Mouse (Mus musculus) megakaryocyte-erythroid progenitor cell, adult 5-6 weeks (primary cell): ENCODE results near the gene Alox15. TPM values are rescaled to one million over a fixed set of nuclear protein-coding genes. Genes with fewer than 3 reads are reported as not detected.

Experiments used
- ATAC-seq: replicated peaks from 2 replicates; pipeline ENCODE4 v1.8.0; 2016; ENCODE audit warnings: mild to moderate bottlenecking, inconsistent platforms; ENCODE audit not compliant: severe bottlenecking, poor library complexity, low FRiP score, low TSS enrichment
- total RNA-seq, 2 experiments: library from RNA; stranded (forward) in 1 of 2; stranded (reverse) in 1 of 2; fragments of 200-1000, 215-1000 nt in 1 of 2; fragments of >200 nt in 1 of 2; fragmentation: Nextera tagmentation in 1 of 2; gene quantifications; 2 replicates each; pipeline ENCODE4 v1.2.3; 2014 to 2017

The Alox15 gene
- total RNA-seq, 2 experiments from 2014 or later = not detected

DNA sequence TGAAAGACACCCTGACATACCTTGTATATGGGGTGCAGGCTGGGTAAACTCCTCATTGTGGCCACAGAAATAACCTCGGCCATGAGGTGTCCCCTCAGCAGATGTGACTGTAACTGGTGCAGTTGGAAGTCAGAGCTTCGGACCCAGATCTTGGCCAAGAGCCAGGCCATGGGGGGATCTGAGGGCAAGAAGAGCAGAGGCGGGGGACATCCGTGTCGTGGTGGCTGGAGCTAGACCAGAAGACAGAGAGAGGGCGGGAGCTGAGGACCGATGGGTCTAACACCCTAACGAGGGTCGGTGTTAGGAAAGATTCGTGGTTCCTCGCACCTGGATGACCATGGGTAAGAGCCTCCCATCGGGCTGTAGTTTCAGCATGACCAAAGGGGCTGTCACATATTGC, 32.2 kb downstream of the Alox15 start:
- no peak for ATAC-seq

DNA sequence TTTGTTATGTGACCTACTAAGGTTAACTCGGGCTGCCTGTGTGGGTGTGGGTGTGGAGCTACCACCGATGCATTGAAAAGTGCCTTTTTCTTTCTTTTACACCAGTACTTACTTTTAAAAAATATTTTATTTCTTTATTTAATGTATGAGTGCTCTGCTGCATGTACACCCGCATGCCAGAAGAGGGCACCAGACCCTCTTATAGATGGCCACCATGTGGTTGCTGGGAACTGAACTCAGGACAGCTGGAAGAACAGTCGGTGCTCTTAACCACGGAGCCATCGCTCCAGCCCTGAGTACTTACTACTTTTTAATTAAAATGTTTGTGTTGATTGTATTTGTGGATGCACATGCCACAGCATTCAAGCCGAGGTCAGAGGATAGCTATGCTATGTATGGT, 38.0 kb downstream of the Alox15 start:
- ATAC-seq = no peak

DNA sequence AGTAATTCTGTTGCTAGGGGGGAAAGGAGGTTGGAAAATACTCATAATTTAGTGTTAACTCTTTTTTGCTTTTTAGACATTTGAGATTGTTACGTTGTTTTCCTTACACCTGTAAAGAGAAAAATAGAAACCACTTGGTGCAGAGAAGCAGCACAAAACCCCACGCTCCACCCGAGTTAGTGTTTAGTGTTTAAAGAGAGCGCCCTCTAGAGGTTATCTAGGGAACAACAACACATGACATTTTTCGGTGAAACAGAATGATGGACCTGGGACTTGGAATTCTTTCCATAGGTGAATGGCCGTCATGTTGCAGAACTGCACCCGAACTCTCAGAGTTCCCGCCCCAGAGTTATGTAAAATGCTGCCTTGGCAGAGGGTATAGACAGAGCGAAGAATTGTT, 42.5 kb downstream of the Alox15 start:
- no peak for ATAC-seq

DNA sequence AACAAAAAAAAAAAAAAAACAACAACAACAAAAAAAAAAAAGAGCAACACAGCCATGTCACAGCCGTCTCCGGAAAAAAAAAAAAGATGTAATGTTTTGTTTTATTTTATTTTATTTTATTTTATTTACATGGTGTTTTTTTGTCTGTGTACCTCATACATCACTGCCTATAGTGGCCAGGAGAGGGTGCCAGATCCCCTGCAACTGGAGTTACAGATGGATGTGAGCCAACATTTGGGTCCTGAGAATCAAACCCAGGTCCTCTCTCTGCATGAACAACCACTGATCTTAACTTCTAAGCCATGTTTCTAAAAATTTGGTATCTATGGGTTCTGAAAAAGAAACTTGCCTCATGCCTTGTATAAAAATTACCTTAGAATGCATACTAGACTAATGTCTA, 43.5 kb downstream of the Alox15 start:
- no peak for ATAC-seq

DNA sequence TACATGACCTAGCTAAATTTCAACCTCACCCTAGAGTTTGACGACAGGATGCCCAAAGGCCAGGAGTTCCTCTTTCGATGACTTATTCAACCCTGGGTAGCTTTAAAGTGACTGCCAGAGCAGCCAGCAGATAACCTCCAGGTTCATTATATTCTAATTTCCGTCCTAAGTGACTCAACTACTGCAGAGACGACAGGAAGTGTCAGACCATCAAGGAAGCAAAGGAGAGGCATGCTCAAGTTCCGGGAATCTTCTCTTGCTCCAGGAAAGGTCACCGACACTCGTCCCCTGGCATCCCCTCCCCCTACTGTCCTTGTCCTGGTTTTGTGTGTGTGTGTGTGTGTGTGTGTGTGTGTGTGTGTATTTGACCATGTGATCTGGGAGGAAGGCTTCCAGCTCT, 45.7 kb downstream of the Alox15 start:
- ATAC-seq = no peak

DNA sequence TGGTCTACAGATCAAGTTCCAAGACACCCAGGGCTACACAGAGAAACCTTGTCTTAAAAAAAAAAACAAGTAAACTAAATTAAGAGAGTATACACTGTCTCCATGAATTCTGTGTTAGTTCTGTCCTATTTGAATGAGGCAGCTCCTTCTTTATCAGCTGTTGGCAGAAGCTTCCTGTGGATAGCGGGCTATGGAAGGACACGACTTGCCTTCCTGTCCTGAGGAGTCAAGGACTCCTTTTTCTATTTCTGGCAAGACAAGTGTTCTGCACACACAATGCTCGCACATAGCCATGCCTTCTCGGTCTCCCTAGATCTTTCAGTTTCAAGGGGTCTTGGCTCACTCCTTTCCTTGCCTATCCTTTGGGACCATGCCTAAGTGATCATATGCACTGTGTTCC, 49.5 kb downstream of the Alox15 start:
- no peak for ATAC-seq

DNA sequence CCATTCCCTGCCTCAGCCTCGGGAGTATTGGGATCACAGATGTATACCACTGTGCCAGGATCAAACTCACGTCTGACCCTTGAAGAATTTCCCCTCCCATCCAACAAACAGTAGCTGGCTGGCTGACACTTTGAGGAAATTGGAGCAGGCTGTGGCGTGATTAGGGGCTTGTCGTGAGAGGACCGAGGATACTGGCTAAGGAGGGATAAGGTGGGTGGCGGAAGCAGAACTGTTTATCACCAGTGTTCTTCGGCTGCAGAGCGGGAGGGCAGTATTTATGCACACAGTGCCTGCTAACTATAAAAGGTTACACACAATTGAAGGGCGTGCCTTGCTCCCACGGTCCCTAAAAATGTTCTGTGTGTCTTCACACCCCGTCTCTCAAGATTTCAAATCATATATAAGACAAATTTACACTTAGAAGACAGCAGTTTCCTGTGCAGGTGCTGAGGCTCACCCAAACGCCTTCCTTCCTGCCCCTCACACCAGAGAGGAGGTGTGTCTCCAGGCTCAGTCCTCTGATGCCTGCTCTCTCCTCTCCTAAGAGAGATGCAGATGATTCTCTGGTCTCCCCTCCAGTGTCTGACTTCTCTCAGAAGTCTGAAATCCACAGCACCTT, 53.9 kb downstream of the Alox15 start:
- peak; percentile 44; the same call in 1 of the 2 replicates for ATAC-seq

DNA sequence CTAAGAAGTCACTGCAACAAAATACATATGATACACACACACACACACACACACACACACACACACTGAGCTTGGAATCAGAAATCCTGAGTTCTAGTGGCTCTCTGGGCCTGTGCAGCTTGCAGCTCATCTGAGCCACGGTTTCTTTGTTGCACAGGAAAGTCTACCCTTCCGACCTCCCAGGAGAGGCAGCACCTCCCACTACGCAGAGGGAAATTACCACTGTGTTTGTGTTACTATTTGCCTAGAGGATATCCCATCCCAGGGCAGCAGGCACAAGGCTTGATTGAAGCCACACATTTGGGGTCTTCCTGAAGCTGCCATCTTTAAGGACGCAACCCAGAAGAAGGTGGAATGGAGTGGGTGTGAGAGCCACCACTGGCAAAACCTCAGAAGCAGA, 54.4 kb downstream of the Alox15 start:
- no peak for ATAC-seq

Other genes starting within 250 kb of the Alox15 start
- gene Mgl2, start 221.7 kb downstream of the Alox15 start, total RNA-seq (2014; fragmentation: Nextera tagmentation) = not detected in 2 replicates
- not detected in 2 replicates for gene Mgl2, start 221.7 kb downstream of the Alox15 start, total RNA-seq (2017)
- not detected in 2 replicates for gene Clec10a, start 195.8 kb downstream of the Alox15 start, total RNA-seq (2014; fragmentation: Nextera tagmentation)
- 0.75 TPM in 1 of 2 replicates, not detected in the other for gene Clec10a, start 195.8 kb downstream of the Alox15 start, total RNA-seq (2017)
- not detected in 2 replicates for gene Slc16a11, start 139.3 kb downstream of the Alox15 start, total RNA-seq (2014; fragmentation: Nextera tagmentation)
- gene Slc16a11, start 139.3 kb downstream of the Alox15 start, total RNA-seq (2017) = not detected in 2 replicates
- 2.4 and 3.1 TPM in 2 replicates for gene Slc16a13, start 131.0 kb downstream of the Alox15 start, total RNA-seq (2014; fragmentation: Nextera tagmentation)
- gene Slc16a13, start 131.0 kb downstream of the Alox15 start, total RNA-seq (2017) = 0.19 and 4.7 TPM in 2 replicates
- gene Bcl6b, start 122.2 kb downstream of the Alox15 start, total RNA-seq (2014; fragmentation: Nextera tagmentation) = 0.28 and 0.62 TPM in 2 replicates
- gene Bcl6b, start 122.2 kb downstream of the Alox15 start, total RNA-seq (2017) = not detected in 2 replicates
- 71.3 and 71.6 TPM in 2 replicates for gene 0610010K14Rik, start 114.1 kb downstream of the Alox15 start, total RNA-seq (2014; fragmentation: Nextera tagmentation)
- 17.9 and 45.7 TPM in 2 replicates for gene 0610010K14Rik, start 114.1 kb downstream of the Alox15 start, total RNA-seq (2017)
- 5.4 and 9.6 TPM in 2 replicates for gene Gm21988, start 112.2 kb downstream of the Alox15 start, total RNA-seq (2014; fragmentation: Nextera tagmentation)
- 0.33 and 0.91 TPM in 2 replicates for gene Gm21988, start 112.2 kb downstream of the Alox15 start, total RNA-seq (2017)
- gene Rnasek, start 112.2 kb downstream of the Alox15 start, total RNA-seq (2014; fragmentation: Nextera tagmentation) = 109 and 125 TPM in 2 replicates
- gene Rnasek, start 112.2 kb downstream of the Alox15 start, total RNA-seq (2017) = 19.7 and 27.5 TPM in 2 replicates
- gene Alox12, start 96.7 kb downstream of the Alox15 start, total RNA-seq (2014; fragmentation: Nextera tagmentation) = 0.48 TPM in 1 of 2 replicates, not detected in the other
- gene Alox12, start 96.7 kb downstream of the Alox15 start, total RNA-seq (2017) = 0.11 and 0.42 TPM in 2 replicates
- gene Alox12e, start 29.4 kb downstream of the Alox15 start, total RNA-seq (2014; fragmentation: Nextera tagmentation) = not detected in 2 replicates
- gene Alox12e, start 29.4 kb downstream of the Alox15 start, total RNA-seq (2017) = not detected in 2 replicates
- 44.4 and 55.9 TPM in 2 replicates for gene Pelp1, start 58.0 kb upstream of the Alox15 start, total RNA-seq (2014; fragmentation: Nextera tagmentation)
- gene Pelp1, start 58.0 kb upstream of the Alox15 start, total RNA-seq (2017) = 10.0 and 12.9 TPM in 2 replicates
- 41.8 and 43.2 TPM in 2 replicates for gene Arrb2, start 80.6 kb upstream of the Alox15 start, total RNA-seq (2014; fragmentation: Nextera tagmentation)
- 21.7 and 32.6 TPM in 2 replicates for gene Arrb2, start 80.6 kb upstream of the Alox15 start, total RNA-seq (2017)
- gene Med11, start 99.9 kb upstream of the Alox15 start, total RNA-seq (2014; fragmentation: Nextera tagmentation) = 25.5 and 34.8 TPM in 2 replicates
- gene Med11, start 99.9 kb upstream of the Alox15 start, total RNA-seq (2017) = 38.6 and 46.5 TPM in 2 replicates
- gene Zmynd15, start 107.4 kb upstream of the Alox15 start, total RNA-seq (2014; fragmentation: Nextera tagmentation) = 0.30 and 0.94 TPM in 2 replicates
- not detected in 2 replicates for gene Zmynd15, start 107.4 kb upstream of the Alox15 start, total RNA-seq (2017)
- 0.99 TPM in 1 of 2 replicates, not detected in the other for gene Cxcl16, start 108.0 kb upstream of the Alox15 start, total RNA-seq (2014; fragmentation: Nextera tagmentation)
- 0.08 TPM in 1 of 2 replicates, not detected in the other for gene Cxcl16, start 108.0 kb upstream of the Alox15 start, total RNA-seq (2017)
- gene Tm4sf5, start 153.2 kb upstream of the Alox15 start, total RNA-seq (2014; fragmentation: Nextera tagmentation) = not detected in 2 replicates
- not detected in 2 replicates for gene Tm4sf5, start 153.2 kb upstream of the Alox15 start, total RNA-seq (2017)
- not detected in 2 replicates for gene Vmo1, start 162.6 kb upstream of the Alox15 start, total RNA-seq (2014; fragmentation: Nextera tagmentation)
- gene Vmo1, start 162.6 kb upstream of the Alox15 start, total RNA-seq (2017) = not detected in 2 replicates
- not detected in 2 replicates for gene Gltpd2, start 167.2 kb upstream of the Alox15 start, total RNA-seq (2014; fragmentation: Nextera tagmentation)
- not detected in 2 replicates for gene Gltpd2, start 167.2 kb upstream of the Alox15 start, total RNA-seq (2017)
- 299 and 333 TPM in 2 replicates for gene Psmb6, start 173.3 kb upstream of the Alox15 start, total RNA-seq (2014; fragmentation: Nextera tagmentation)
- 225 and 305 TPM in 2 replicates for gene Psmb6, start 173.3 kb upstream of the Alox15 start, total RNA-seq (2017)
- gene Gm40193, start 180.9 kb upstream of the Alox15 start, total RNA-seq (2014; fragmentation: Nextera tagmentation) = not detected in 2 replicates
- gene Gm40193, start 180.9 kb upstream of the Alox15 start, total RNA-seq (2017) = not detected in 2 replicates
- gene Pld2, start 188.0 kb upstream of the Alox15 start, total RNA-seq (2014; fragmentation: Nextera tagmentation) = not detected in 2 replicates
- 0.47 TPM in 1 of 2 replicates, not detected in the other for gene Pld2, start 188.0 kb upstream of the Alox15 start, total RNA-seq (2017)
- gene Mink1, start 210.8 kb upstream of the Alox15 start, total RNA-seq (2014; fragmentation: Nextera tagmentation) = 44.7 and 61.0 TPM in 2 replicates
- 18.2 and 19.8 TPM in 2 replicates for gene Mink1, start 210.8 kb upstream of the Alox15 start, total RNA-seq (2017)